Mouse (Mus musculus) lung, postnatal 10 days (tissue): ENCODE data around the gene Slc46a3.
"Not testable (repeated sequence)": the region's sequence is repeated elsewhere in the genome, so short reads cannot be mapped to it uniquely, and the experiment has no call there.

ENCODE experiments used
- DNase-seq: peaks from one replicate; pipeline ENCODE4 v3.0.0; 2021

Slc46a3 gene

DNA sequence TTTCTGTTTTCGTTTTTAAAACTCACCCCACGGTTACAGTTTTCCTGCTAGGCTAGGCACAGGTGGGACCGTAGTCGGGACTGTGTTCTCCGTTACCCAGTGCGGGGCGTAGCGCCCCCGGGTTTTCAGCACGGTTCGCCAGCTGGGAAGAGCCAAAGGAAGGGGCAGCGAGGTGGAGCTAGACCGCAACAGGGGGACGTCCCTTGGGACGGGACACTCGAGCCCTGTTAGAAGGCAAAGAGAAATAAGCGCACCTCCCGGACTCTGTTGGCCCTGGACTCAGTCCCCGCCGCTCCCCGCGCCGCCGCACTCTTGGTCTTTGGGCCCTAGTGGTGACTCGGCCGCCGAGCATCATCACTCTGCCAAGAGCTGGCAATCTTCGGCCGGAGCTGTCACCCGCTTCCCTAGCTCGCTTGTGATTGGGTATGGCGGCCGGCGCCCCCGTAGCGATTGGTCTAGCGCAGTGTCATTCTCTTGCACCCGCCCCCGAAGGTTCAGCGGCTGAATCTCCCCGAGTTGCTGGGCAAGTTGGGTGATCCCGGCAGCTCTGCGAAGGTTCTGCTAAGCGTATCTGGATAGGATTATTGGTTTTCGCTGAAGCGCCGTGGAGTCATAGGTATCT lies at the start of gene Slc46a3:
TSS of gene Slc46a3 (minus strand) at position 361 of the 622 bp plus-strand sequence.
- peak; percentile 95 for DNase-seq

DNA sequence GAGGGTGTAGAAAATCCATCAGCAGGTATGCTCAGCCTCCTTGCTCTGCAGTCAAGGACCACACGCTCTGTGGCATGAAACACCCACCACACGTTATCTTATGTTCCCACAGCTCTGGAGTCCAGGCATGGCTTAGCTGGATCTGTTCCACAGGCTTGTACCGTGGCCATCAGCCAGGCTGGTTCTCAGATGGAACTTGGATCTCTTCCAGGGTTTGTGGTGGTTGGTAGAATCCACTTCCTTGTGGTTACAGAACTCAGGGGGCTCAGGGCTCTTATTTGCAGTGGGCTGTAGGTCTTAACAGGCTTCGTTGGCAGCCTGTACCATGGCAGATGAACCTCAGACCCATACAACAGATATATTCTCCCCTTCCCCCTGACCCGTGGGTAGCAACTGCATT lies 44.6 kb upstream of the Slc46a3 start:
- no peak for DNase-seq

DNA sequence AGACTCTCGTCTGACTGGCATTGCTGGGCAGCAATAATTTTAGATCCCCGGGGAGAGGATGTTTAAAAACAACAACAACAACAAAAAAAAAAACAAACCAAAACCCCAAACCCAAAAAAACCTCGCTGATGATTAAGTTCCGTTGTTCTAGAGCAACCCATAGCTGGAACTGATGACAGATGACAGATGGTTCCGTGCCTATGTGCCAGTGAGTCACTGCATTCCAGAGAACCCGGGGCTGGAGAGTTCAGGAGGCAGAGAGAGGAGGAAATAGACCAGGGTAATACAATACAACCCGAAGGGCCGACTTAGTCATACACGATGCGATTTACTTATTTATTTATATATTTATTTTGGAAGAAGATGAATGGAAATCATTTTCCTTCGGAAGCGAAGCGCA lies 40.5 kb upstream of the Slc46a3 start:
- DNase-seq, result no peak

DNA sequence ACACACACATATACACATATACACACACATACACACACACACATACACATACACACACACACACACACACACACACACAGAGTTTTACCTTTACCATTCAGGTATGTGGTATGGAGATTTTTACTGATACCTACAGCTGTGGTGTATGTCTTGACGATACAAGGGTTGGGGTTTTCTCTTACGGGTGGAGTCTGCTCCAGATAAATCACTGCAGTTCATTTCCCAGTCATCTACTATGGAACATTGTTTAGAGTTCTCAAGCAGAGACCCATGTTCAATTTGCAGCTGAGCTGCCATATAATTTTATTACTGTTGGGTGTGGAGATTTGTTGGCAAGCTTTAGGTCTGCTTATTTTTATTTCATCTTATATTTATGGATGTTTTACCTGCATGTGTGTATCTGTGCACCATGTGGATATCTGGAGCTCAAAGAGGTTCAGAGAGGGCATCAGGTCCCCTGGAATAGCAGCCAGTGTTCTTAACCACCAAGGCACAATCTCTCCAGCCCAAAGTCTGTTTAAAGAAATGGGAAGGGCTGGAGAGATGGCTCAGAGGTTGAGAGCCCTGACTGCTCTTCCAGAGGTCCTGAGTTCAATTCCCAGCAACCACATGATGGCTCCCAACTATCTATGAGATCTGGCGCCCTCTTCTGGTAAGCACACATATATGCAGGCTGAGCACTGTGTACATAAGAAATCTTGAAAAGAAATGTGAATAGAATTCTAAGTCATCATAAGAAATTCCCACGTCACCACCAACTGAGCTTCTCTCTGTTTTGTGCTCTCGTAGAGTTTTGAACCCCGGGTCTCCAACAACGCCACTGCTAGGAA lies 34.3 kb upstream of the Slc46a3 start:
- no peak for DNase-seq

DNA sequence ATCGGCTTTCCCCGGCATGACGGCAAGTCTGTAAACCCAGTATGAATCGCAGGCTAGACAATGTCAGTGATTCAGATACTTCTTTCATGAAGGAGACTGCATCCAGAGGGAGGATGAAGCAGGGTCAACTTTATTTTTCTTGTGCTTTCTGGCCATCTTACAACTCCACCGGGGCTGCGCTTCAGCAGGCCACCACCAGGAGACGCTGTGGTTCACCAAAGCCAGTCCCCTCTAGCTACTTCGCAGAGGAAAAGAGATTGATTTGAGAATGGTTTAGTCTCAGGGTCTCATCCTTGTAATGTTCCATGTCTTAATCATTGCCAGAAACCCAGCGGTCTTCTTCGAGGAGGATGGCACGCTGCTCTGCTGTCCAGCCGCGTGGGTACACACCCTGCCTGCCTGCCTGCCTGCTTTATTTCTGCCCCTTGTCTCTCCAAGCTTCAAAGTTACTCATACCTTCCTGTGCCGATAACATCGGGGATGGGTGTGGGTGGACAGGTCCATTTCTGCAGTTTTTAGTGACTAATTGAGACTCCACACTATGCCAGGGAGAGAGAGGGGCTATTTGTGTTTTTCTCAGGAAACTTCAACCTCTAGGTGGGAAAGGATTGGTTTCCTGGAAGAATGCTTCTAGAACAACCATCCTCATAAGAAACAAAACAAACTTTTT lies 31.5 kb upstream of the Slc46a3 start:
- DNase-seq, result peak; percentile 55

DNA sequence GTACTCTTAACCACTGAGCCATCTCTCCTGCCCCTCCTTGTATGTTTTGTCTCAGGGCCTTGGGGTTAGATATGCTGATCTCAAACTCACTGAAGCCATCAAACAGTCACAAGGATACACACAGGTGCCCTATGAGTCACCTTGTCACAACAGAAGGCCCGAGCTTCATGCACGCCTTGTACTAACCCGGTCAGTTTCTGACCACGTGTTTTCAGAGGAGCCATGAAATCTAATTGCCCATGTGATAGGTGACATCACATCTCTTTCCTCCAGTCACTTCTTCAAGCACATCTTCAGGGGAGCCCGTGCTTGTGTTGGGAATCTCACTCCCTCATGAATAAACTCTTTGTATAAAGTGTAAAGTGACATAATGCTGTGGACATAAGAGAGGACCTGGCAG lies 30.0 kb upstream of the Slc46a3 start:
- no peak for DNase-seq

DNA sequence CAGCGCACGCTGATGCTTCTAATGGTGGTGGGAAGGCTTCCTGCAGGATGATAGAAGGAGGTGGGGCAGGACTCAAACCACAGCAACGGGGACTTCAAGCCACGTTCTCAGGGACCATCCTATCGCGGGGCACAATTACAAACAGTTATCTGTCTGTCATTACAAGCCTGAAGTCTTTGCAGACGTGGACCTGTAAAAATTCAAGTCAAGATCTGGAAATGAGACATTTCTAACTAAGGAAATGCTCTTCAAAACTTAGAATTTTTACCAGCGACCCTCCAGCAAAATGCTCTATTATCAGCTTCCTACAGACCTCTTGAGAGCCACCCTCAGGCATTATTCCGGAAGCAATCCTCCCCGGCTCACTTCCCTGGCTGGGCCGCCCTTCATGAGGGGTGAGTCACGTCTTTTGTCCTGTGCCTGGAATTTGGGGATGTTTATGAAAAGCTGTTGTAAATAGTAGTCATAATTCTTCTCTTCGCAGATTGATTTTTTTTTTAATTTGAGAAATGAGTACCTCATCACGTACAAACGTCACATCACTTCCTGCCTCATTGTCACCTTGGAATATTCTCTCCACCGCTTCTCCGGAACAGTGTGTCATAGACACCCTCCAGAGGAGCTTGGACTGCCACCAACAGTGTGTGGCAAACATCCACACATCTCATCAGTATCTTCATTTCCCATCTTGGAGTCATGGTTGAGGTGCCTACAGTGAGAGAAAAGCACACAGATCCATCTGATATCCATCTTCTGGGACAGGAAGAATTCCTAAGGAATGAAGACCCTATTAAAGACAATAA lies 23.6 kb upstream of the Slc46a3 start:
- DNase-seq, result peak; percentile 77

DNA sequence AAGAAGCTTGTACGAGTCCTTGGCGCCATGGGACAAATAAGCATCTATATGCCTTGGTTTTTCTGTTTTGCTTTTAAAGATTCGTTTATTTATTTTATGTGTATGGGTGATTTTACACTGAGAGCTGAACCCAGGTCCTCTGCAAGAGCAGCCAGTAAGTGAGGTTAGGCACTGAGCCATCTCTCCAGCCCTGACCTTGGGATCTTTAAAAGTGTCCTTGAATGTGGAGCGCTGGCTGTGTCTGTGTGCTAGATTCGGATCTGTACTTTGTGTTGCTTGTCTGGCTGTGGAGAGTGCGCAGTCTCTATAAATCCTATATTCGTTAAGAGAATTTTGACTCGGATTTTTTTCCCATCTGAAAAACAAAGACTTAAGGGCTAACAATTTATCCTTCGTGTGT lies 21.6 kb upstream of the Slc46a3 start:
- no peak for DNase-seq

DNA sequence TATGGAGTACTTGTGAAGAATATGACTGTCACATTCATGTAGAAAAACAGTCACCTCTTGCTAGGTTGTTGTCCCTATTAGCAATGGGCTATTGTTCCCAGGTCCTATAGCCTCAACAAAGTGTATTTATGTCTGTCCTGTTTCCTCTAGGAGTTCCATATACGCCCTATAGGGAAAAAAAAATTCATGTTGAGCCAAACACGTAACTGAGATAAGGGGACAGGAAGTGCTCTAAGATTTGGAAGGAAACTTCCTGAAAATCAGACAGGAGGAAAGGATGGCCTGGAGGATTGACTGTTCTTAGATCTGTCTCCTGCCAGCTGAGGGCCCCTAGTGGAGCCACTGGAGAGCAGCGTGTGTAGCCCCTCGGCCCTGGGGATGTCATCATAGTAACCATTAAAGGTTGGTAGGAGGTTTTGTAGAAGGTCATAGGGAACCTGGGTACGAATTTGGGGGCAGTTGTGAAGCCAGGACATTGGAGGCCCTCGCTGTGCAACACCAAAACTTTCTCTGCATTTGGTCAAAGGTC lies 20.5 kb upstream of the Slc46a3 start:
- DNase-seq, result peak; percentile 36

DNA sequence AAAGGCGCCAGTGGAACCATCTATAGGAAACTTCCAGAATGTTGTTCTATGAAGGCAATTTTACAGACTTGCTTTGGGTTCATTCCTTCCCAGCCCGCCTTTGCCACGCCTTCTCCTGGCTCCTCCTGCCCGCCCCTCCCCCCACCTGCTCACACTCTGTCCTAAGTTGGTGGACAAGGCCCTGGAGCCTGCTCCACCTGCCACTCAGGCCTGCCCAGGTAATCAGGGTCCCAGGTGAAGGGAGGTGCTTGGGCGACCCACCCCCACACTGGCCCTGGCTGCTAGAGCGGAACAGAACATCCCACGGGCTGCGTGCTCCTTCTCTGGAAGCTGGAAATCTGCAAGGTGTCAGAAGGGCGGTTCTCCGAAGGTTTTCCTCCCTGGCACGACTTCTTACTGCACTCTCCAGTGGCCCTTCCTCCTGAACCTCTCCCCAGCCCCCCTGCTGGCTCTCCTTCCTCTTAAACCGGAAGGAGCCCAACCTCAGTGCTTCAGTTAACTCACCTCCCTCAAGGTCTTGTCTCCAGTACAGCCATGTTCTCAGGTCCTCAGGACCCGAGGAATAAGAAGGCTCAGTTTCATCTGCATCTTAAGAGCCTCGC lies 18.7 kb upstream of the Slc46a3 start:
- peak; percentile 42 for DNase-seq

DNA sequence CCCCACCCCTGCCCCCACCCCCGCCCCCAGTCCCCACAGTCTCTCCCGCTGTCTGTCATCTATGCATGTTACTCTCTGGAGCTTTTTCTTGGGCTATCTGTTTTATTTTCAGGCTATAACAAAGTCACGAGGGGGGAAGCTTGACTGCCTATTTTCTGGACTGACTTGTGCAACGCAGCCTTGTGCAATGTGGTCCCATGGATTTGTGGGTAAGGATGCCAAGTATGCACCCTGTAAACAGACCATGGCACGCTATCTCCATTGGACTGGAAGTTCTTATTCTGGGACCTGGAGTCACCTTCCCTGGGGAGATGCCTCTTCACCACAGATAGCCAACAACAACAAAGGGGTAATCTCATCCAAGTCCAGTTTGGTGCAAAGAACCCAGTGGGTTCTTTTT lies 17.1 kb upstream of the Slc46a3 start:
- DNase-seq, result peak; percentile 48

DNA sequence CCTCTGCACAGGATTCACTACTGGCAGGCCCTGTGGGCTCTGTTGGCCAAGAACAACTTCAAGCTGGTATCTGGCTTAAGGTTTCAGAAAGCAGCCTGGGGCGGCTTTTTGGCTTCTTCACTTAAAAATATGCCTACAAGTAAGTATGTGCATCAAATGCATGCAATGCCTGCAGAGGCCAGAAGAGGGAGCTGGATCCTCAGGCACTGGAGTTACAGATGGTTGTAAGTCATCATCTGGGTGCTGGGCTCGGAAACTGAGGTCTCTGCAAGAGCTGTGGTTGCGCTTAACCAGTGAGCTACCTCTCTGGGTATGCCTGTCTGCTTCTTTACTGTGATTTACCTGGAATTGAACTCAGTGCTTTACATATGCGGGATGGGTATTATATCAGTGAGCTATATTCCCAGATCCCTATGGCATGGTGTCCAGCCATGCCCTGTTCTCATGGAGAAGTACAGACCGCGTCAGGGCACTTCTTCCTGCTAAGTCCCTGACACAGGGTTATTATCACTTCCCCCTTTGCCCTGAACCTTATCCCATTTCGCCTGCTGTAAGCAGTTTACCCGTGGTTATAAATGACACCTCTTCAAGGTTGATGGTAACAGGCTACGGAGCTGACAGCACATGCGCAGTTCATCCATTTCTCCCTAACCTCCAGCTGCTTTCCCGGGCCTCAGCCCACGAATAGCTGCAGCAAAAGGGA lies 16.3 kb upstream of the Slc46a3 start:
- DNase-seq, result no peak

DNA sequence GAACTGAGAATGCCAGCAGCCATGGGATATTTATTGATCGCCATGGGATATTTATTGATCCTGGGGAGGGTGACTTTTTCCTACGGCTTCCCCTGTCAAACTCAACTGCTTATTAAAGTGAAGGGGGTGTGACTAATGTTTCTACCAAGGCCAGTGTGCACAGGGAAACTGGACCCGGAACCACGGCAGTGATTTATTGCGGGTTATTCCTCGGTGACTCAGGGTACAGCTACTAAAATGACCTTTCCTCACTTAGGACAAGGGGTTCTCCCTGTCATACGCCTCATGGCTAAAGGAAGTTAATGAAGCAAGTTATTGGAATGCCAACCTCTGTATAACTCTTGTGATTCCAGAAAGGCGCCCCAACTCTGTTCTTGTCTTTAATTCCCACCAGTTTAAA lies 13.2 kb upstream of the Slc46a3 start:
- DNase-seq, result no peak

DNA sequence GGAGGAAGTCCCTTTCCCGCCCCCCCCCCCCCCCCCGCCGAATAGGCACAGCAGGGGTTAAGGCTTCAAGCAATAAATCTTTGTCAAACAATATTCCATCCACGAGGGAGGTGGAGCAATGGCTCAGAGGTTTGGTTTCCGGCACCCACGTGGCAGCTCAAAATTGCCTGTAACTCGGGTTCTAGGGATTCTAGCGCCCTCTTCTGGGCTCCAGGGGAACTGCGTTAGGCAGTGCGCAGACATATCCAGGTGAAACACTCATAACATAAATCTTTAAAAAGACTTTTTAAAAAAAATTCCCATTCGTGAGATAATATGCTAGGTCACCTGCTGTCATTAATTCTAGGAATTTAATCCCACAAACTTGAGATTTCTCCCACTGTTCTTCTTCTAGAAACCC lies 12.5 kb upstream of the Slc46a3 start:
- no peak for DNase-seq

DNA sequence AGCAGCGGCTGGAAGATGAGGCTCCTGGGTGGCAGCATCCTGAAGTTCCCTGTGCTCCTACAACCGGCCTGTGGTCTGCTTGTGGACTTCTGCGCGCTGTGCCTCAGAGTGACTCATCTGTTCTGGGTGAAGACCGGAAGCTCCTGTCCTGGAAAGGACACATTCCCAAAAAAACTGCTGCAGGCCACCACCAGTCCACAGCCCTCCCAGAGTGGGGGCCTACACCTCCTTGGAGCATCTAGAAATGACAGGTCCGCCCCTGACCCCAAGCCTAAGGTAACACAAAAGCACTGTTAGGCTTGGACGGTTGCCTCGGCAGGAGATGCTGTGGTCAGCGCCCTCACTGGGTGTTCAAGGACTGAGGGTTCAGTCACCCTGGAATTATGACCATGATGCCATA lies 8.6 kb upstream of the Slc46a3 start:
- DNase-seq, result no peak

DNA sequence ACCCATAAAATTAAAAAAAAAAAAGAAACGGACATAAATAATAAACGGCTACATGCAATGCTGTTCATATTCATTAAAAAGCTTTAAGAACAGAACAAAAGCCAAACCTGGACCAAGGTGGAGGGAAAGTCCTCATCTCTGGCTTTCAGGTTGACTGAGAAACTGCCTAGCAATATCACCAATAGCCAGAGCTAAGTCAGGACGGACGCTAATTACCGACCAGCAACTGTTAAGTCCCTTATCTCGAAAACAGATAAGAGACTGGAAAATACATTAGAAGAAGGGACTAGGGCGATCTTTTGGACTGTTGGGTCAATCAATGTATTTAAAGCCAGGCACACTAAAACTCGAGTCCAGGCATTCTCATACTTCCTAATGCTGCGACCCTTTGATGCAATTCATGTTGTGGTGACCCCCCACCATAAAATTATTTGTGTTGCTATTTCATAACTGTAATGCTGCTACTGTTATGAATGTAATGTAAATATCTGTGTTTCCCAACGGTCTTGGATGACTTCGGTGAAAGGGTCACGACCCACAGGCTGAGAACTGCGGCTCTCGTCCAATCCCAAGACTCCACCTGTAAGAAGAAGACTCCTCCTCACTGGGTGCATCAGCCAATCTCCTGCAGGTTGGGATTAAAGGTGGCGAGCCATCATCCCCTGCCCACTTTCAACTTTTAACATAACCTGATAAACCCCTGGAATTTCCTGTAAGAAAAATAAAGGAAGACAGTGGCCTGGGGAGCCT lies 7.6 kb upstream of the Slc46a3 start:
- DNase-seq, result no peak

DNA sequence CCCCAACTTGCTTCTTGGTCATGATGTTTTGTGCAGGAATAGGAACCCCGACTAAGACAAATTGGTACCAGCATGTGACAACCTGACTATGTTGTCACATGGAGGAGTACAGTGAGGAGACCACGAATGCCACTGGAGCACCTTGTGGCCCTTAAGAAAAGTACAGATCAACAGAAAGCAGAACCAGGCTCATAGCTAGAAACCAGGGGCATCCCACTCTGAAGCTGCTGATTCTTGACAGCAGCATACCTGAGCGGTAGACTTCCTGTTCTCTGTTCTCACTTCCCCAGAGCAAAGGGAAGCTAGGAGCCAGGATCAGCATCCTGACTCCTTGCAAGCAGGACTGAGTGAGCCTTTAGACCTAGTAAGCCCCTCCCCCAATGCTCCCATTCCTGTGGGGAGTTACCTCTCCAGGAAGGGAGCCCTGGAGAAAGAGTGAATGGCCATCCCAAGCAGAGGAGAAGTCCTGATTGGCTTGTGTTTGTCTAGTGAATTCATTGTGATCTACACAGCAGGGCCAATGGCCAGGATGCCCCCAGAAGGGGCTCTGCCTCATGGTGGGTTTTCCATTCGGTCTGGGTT lies 4.4 kb upstream of the Slc46a3 start:
- no peak for DNase-seq

DNA sequence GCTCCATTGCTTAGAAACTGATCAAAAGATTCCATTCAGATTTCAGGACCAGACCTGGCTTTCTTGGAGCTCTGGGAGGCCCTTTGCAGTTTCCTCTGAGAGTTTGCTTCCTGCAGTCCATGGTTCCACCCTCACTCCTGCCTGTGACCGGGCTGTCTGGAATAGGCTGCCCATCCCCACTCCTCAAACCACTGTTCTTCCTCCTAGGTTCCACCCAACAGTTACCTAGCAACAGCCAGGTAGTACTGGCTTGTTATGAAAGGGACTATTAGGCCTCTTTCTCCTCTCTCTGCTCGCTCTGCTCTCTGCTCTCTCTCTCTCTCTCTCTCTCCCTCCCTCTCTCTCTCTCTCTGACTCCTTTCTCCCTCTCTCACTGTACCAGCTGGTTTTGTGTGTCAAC lies 3.6 kb upstream of the Slc46a3 start:
- no peak for DNase-seq

DNA sequence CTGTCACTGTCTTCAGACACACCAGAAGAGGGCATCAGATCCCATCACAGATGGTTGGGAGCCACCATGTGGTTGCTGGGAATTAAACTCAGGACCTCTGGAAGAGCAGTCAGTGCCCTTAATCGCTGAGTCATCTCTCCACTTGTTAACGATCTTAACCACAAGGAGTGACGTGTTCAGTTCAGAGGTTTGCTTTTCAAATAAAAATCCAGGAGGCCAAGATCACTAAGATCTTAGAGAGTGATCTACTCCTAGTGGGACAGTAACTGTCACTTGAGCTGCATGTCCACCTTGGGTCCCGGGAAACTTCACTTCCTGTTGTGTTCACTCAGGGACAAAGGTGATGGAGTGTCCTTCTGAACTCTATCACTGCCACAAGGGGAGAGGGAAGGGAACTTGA lies 1.9 kb upstream of the Slc46a3 start:
- DNase-seq, result not testable (repeated sequence)

DNA sequence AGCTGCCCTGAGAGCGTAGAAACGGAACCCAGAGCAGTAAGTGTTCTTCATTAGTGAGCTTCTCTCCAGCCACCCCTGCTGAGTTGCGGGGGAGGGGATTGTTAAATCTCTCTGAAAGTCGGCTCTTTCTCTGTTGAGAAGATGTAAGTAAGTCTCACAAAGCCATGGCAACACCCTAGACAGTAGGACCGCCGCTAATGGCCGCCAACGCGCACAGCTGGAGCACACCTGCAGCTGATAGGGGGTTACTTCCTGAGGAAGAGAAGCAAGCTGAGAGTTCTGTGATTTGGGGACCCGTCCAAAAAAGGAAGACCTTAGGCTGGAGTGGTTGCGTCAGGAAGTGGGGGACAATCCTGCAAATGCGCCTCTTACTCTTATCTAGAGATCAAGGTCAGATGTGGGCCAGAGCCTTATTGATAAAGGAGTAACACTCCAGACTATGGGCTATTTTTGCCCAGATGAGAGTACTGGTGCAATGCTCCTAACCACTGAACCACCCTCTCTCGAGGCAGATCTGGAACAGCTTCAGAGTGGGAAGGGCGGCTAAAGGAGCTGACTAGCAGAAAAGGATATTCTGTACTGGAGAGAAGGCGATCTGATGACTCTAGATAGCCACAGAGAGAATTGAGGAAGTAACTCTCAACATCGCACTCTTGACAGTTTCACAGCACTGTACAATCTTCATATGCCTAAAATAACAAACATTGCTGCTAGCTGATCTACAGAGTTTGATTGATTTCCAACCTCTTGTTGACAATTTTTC lies 1.0 kb upstream of the Slc46a3 start:
- no peak for DNase-seq
